25 mouse cellular contexts compared by ENCODE assay signal in genomic region chr10:12704290-12704689, GRCm38 (mm10).
DNase-seq lines count a peak whose midpoint lies in the region; ATAC-seq and TF ChIP-seq lines count a peak whose summit lies in the region.
"Had no signal": no experiment of that assay in that cellular context is flagged by ENCODE, and none has a peak within 500 bp of the region (broad histone marks: within the 10 kb centered on the region; RNA-seq: fewer than 3 reads in every experiment).

No protein-coding gene starts in this region.

- WGBS in heart, embryonic 13.5 days = 11% methylated on average over 1 of the region's 1 CpGs
- 25% methylated on average over 1 of the region's 1 CpGs for WGBS in intestine, embryonic 15.5 days
- WGBS in intestine, postnatal 0 days = 33% methylated on average over 1 of the region's 1 CpGs
- WGBS in stomach, embryonic 16.5 days = 35% methylated on average over 1 of the region's 1 CpGs

- H3K4me1 ChIP-seq in heart, embryonic 13.5 days = peaks cover 48% of the 10 kb centered on the region
- no peaks in the 10 kb centered on the region for H3K4me1 ChIP-seq in intestine, embryonic 15.5 days (replicated peaks)
- H3K4me1 ChIP-seq in intestine, postnatal 0 days (replicated peaks; ENCODE audit: control insufficient read depth, insufficient read depth, low read length) = no peaks in the 10 kb centered on the region
- no peaks in the 10 kb centered on the region for H3K4me1 ChIP-seq in stomach, embryonic 16.5 days (ENCODE audit: control insufficient read depth, insufficient read depth, low read length)
- H3K4me1 ChIP-seq: forebrain, embryonic 12.5 days; midbrain, embryonic 13.5 days; neural tube, embryonic 13.5 days had no signal

- peaks cover 44% of the 10 kb centered on the region for H3K36me3 ChIP-seq in heart, embryonic 13.5 days
- no peaks in the 10 kb centered on the region for H3K36me3 ChIP-seq in intestine, embryonic 15.5 days
- H3K36me3 ChIP-seq in intestine, postnatal 0 days (ENCODE audit: control insufficient read depth, insufficient read depth) = peaks cover 8% of the 10 kb centered on the region
- H3K36me3 ChIP-seq in stomach, embryonic 16.5 days (ENCODE audit: control insufficient read depth, insufficient read depth, low read length) = no peaks in the 10 kb centered on the region
- H3K36me3 ChIP-seq: forebrain, embryonic 12.5 days; midbrain, embryonic 13.5 days; neural tube, embryonic 13.5 days had no signal

- no peak for TF ChIP-seq CTCF in intestine, postnatal 0 days (IDR thresholded peaks at IDR 0.05; ENCODE audit: low read depth)

- no peaks in the 10 kb centered on the region for H3K27me3 ChIP-seq in heart, embryonic 13.5 days (replicated peaks)
- no peaks in the 10 kb centered on the region for H3K27me3 ChIP-seq in intestine, embryonic 15.5 days (replicated peaks)
- no peaks in the 10 kb centered on the region for H3K27me3 ChIP-seq in intestine, postnatal 0 days (replicated peaks; ENCODE audit: control insufficient read depth, insufficient read depth, low read length)
- no peaks in the 10 kb centered on the region for H3K27me3 ChIP-seq in stomach, embryonic 16.5 days (ENCODE audit: control insufficient read depth, insufficient read depth, low read length)
- H3K27me3 ChIP-seq: embryonic facial prominence, embryonic 15.5 days; forebrain, embryonic 12.5 days; midbrain, embryonic 13.5 days; neural tube, embryonic 13.5 days had no signal

- H3K9ac ChIP-seq in heart, embryonic 13.5 days = no peak overlapping the region
- no peak overlapping the region for H3K9ac ChIP-seq in intestine, embryonic 15.5 days
- H3K9ac ChIP-seq in intestine, postnatal 0 days (ENCODE audit: low read depth, low read length) = no peak overlapping the region
- no peak overlapping the region for H3K9ac ChIP-seq in stomach, embryonic 16.5 days (ENCODE audit: low read length)
- H3K9ac ChIP-seq: embryonic facial prominence, embryonic 15.5 days; forebrain, embryonic 12.5 days; forebrain, postnatal 0 days; hindbrain, embryonic 14.5 days; midbrain, embryonic 13.5 days; neural tube, embryonic 13.5 days had no signal

- no peak overlapping the region for H3K4me2 ChIP-seq in heart, embryonic 13.5 days
- no peak overlapping the region for H3K4me2 ChIP-seq in intestine, embryonic 15.5 days (replicated peaks)
- H3K4me2 ChIP-seq in intestine, postnatal 0 days (replicated peaks; ENCODE audit: low read depth) = no peak overlapping the region
- H3K4me2 ChIP-seq in stomach, embryonic 16.5 days (ENCODE audit: low read depth, low read length) = no peak overlapping the region
- H3K4me2 ChIP-seq: embryonic facial prominence, embryonic 15.5 days; forebrain, embryonic 12.5 days; hindbrain, embryonic 14.5 days; midbrain, embryonic 13.5 days; neural tube, embryonic 13.5 days had no signal

- no peaks in the 10 kb centered on the region for H3K9me3 ChIP-seq in heart, embryonic 13.5 days
- no peaks in the 10 kb centered on the region for H3K9me3 ChIP-seq in intestine, embryonic 15.5 days
- no peaks in the 10 kb centered on the region for H3K9me3 ChIP-seq in intestine, postnatal 0 days (ENCODE audit: control insufficient read depth)
- no peaks in the 10 kb centered on the region for H3K9me3 ChIP-seq in stomach, embryonic 16.5 days (replicated peaks; ENCODE audit: control insufficient read depth, low read length)
- H3K9me3 ChIP-seq: embryonic facial prominence, embryonic 15.5 days; forebrain, embryonic 12.5 days; midbrain, embryonic 13.5 days; neural tube, embryonic 13.5 days had no signal

- no peak overlapping the region for H3K4me3 ChIP-seq in heart, embryonic 13.5 days
- no peak overlapping the region for H3K4me3 ChIP-seq in intestine, embryonic 15.5 days (replicated peaks)
- no peak overlapping the region for H3K4me3 ChIP-seq in intestine, postnatal 0 days (ENCODE audit: low read depth, low read length)
- H3K4me3 ChIP-seq in stomach, embryonic 16.5 days (replicated peaks; ENCODE audit: low read length) = no peak overlapping the region
- H3K4me3 ChIP-seq: embryonic facial prominence, embryonic 10.5 days; embryonic facial prominence, embryonic 15.5 days; forebrain, embryonic 12.5 days; midbrain, embryonic 13.5 days; neural tube, embryonic 13.5 days had no signal

- H3K27ac ChIP-seq in heart, embryonic 13.5 days (replicated peaks) = peak overlapping the region; percentile 66
- no peak overlapping the region for H3K27ac ChIP-seq in intestine, embryonic 15.5 days
- no peak overlapping the region for H3K27ac ChIP-seq in intestine, postnatal 0 days (ENCODE audit: low read depth, low read length)
- no peak overlapping the region for H3K27ac ChIP-seq in stomach, embryonic 16.5 days (ENCODE audit: low read length)
- H3K27ac ChIP-seq: embryonic facial prominence, embryonic 10.5 days; embryonic facial prominence, embryonic 15.5 days; forebrain, embryonic 12.5 days; hindbrain, embryonic 14.5 days; kidney, postnatal 0 days; macrophage; midbrain, embryonic 13.5 days; neural tube, embryonic 13.5 days had no signal

- ATAC-seq in heart, embryonic 13.5 days (ENCODE audit: extremely low read depth, insufficient number of reproducible peaks, low FRiP score, low TSS enrichment) = no peak
- peak; percentile 34; the same call in 1 of the 2 replicates for ATAC-seq in intestine, embryonic 15.5 days
- ATAC-seq in intestine, postnatal 0 days = no peak
- peak; percentile 85 for ATAC-seq in stomach, embryonic 16.5 days (ENCODE audit: insufficient read depth, low FRiP score)
- ATAC-seq: CD4-positive, CD25-positive, alpha-beta regulatory T cell, adult 4 months; forebrain, postnatal 0 days; midbrain, embryonic 13.5 days had no signal

- DNase-seq in heart, adult 9 months (ENCODE audit: low spot score in 2 of 2) = no peak
- peak; percentile 42 for DNase-seq in ZHBTc4 (ENCODE audit: low read depth, low spot score)
- no peak for DNase-seq in kidney, adult 8-10 months
- DNase-seq: adrenal gland, adult 8-10 months; cerebellum, adult 8-10 months; cerebellum, postnatal 25 days; forebrain, postnatal 0 days; kidney, adult 2 months; layer of hippocampus, adult 9-11 months; lung, adult 18-20 months; thymus, adult 18-20 months; thymus, postnatal 36 days had no signal

Comparison
In these comparisons a context has a peak if more than half of its experiments do, and no peak if none do; other contexts are left out.
1. ATAC-seq: peak in intestine, embryonic 15.5 days (single experiment) and stomach, embryonic 16.5 days (single experiment); none in heart, embryonic 13.5 days (single experiment) and intestine, postnatal 0 days (single experiment).